Mouse (Mus musculus): ENCODE measurements around the gene Nr2e3. TPM values are rescaled to one million over a fixed set of nuclear protein-coding genes. Genes with fewer than 3 reads are reported as not detected.

Gene Nr2e3
- polyA plus RNA-seq, 1 experiment from 2014 or later, result not detected

DNA sequence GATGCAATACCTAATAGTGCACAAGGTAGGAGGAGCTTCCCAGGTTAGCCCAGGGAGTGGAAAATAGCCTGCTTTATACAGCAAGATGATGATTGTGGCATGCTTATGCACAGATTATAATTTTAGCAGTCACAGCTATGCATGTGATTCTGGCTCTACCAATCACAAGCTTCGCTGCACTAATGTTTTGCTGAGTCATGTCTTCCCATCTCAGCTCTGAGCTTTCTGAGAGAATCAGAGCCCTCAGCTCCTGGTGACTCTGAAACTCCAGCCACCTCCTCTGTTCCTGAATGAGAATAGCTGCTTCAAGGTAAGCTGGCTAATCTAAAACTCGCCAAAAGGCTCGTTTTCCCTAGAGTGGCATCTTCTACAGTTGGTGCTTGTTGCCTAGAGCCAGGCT, 30.2 kb downstream of the Nr2e3 start:
- WGBS, result 79% methylated on average over 3 of the region's 3 CpGs
- Histone ChIP-seq H3K27me3 (ENCODE audit: control insufficient read depth, insufficient read depth, low read length) (no peaks in the 10 kb centered on the region), H3K9ac (ENCODE audit: low read length) (no peak overlapping the region), H3K4me2 (no peak overlapping the region), H3K9me3 (ENCODE audit: control insufficient read depth, low read length) (no peaks in the 10 kb centered on the region), H3K27ac (ENCODE audit: low read depth, low read length) (no peak overlapping the region), H3K36me3 (ENCODE audit: control insufficient read depth, insufficient read depth, low read length) (no peaks in the 10 kb centered on the region), H3K4me3 (ENCODE audit: low read depth, low read length) (no peak overlapping the region), H3K4me1 (ENCODE audit: control insufficient read depth, insufficient read depth, low read length) (no peaks in the 10 kb centered on the region)
- peak; percentile 68 for DNase-seq (ENCODE audit: low spot score, missing footprints)
- ATAC-seq (ENCODE audit: low FRiP score), result no peak

DNA sequence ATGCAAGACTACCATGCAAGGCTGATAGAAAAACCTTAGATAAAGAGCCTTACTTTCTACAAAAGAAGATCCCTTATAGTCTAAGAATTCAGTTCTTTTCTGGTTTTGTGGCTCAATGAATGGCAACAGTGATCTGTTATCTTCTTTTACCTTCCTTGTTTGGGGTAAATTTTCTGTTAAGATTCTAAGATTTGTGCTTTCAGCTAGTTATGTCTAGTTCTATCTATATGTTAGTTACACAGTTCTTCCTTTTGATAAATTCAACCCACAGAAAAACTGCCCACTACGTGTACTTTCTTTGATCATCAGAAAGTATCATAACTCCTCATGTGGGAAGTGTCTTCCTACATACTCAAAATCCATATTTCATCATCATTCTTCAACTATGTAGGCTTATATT, 45.7 kb downstream of the Nr2e3 start:
- DNase-seq (ENCODE audit: low spot score, missing footprints) (peak; percentile 31), ATAC-seq (ENCODE audit: low FRiP score) (no peak)
- Histone ChIP-seq H3K9ac (ENCODE audit: low read length) (no peak overlapping the region), H3K27me3 (ENCODE audit: control insufficient read depth, insufficient read depth, low read length) (no peaks in the 10 kb centered on the region), H3K4me2 (no peak overlapping the region), H3K4me3 (ENCODE audit: low read depth, low read length) (no peak overlapping the region), H3K36me3 (ENCODE audit: control insufficient read depth, insufficient read depth, low read length) (no peaks in the 10 kb centered on the region), H3K4me1 (ENCODE audit: control insufficient read depth, insufficient read depth, low read length) (no peaks in the 10 kb centered on the region), H3K27ac (ENCODE audit: low read depth, low read length) (no peak overlapping the region), H3K9me3 (ENCODE audit: control insufficient read depth, low read length) (no peaks in the 10 kb centered on the region)
- WGBS, result 91% methylated on average over 1 of the region's 1 CpGs

DNA sequence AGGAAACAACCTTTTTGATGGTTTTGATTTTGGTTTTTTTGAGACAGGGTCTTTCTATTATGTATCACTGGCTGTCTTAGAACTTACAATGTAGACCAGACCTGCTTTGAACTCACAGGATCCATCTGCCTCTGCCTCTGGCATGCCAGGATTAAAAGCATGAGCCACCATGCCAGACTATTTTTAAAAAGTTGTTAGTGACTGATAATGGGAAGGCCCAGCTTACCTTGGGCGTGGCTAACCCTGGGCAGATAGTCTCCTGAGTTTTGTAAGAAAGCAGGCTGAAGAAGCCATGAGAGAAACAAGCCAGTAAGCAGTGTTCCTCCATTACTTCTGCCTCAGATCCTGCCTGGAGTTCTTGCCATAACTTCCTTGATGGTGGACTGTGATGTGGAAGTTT, 57.1 kb downstream of the Nr2e3 start:
- Histone ChIP-seq H3K4me1 (ENCODE audit: control insufficient read depth, insufficient read depth, low read length) (no peaks in the 10 kb centered on the region), H3K27me3 (ENCODE audit: control insufficient read depth, insufficient read depth, low read length) (no peaks in the 10 kb centered on the region), H3K9me3 (ENCODE audit: control insufficient read depth, low read length) (no peaks in the 10 kb centered on the region), H3K36me3 (ENCODE audit: control insufficient read depth, insufficient read depth, low read length) (no peaks in the 10 kb centered on the region), H3K27ac (ENCODE audit: low read depth, low read length) (no peak overlapping the region), H3K4me2 (no peak overlapping the region), H3K9ac (ENCODE audit: low read length) (no peak overlapping the region), H3K4me3 (ENCODE audit: low read depth, low read length) (no peak overlapping the region)
- 91% methylated on average over 1 of the region's 1 CpGs for WGBS
- ATAC-seq (ENCODE audit: low FRiP score) (no peak), DNase-seq (ENCODE audit: low spot score, missing footprints) (no peak)

Other genes with a start within 250 kb of the Nr2e3 start
- gene Senp8, start 209.9 kb downstream of the Nr2e3 start, polyA plus RNA-seq (2014; fragmentation: Nextera tagmentation; extraction: Ambion mirVana), result 26.1 and 26.8 TPM in 2 replicates
- gene Myo9a, start 209.8 kb downstream of the Nr2e3 start, polyA plus RNA-seq (2014; fragmentation: Nextera tagmentation; extraction: Ambion mirVana), result 17.5 and 20.0 TPM in 2 replicates